Mouse (Mus musculus) layer of hippocampus, adult 9-10 months (tissue): ENCODE data around the gene Ankrd11.
"Not testable (repeated sequence)": the region's sequence is repeated elsewhere in the genome, so short reads cannot be mapped to it uniquely, and the experiment has no call there.

Experiments used
- DNase-seq: peaks from one replicate; pipeline ENCODE4 v3.0.0; 2022; ENCODE audit warnings: low spot score

Ankrd11 gene

GRCm38 (mm10) chr8:123039376-123040109 is 2.5 kb downstream of the Ankrd11 start:
- DNase-seq = no peak

- DNase-seq = no peak
These were observed 3.7 kb downstream of the Ankrd11 start for GRCm38 (mm10) chr8:123038351-123038750.

- no peak for DNase-seq
These were observed 4.6 kb downstream of the Ankrd11 start for GRCm38 (mm10) chr8:123037487-123037886.

- DNase-seq = no peak
These were observed 5.1 kb downstream of the Ankrd11 start for GRCm38 (mm10) chr8:123036956-123037355.

- DNase-seq = no peak
These were observed 7.9 kb downstream of the Ankrd11 start for GRCm38 (mm10) chr8:123034171-123034570.

GRCm38 (mm10) chr8:123033431-123033830 is 8.6 kb downstream of the Ankrd11 start:
- no peak for DNase-seq

GRCm38 (mm10) chr8:123032730-123033129 is 9.3 kb downstream of the Ankrd11 start:
- DNase-seq = no peak

- no peak for DNase-seq
These were observed 10.6 kb downstream of the Ankrd11 start for GRCm38 (mm10) chr8:123031321-123031978.

GRCm38 (mm10) chr8:123030091-123030490 is 12.0 kb downstream of the Ankrd11 start:
- DNase-seq = not testable (repeated sequence)

GRCm38 (mm10) chr8:123027786-123028185 is 14.3 kb downstream of the Ankrd11 start:
- no peak for DNase-seq

GRCm38 (mm10) chr8:123025951-123026351 is 16.1 kb downstream of the Ankrd11 start:
- DNase-seq = no peak

GRCm38 (mm10) chr8:123024226-123024625 is 17.9 kb downstream of the Ankrd11 start:
- DNase-seq = no peak

GRCm38 (mm10) chr8:123022727-123023126 is 19.4 kb downstream of the Ankrd11 start:
- DNase-seq = no peak

- DNase-seq = no peak
These were observed 20.8 kb downstream of the Ankrd11 start for GRCm38 (mm10) chr8:123021259-123021658.

- DNase-seq = no peak
These were observed 21.2 kb downstream of the Ankrd11 start for GRCm38 (mm10) chr8:123020859-123021258.

- DNase-seq = no peak
These were observed 22.0 kb downstream of the Ankrd11 start for GRCm38 (mm10) chr8:123020084-123020483.

GRCm38 (mm10) chr8:123018484-123019164 is 23.5 kb downstream of the Ankrd11 start:
- DNase-seq = no peak

- DNase-seq = no peak
These were observed 24.9 kb downstream of the Ankrd11 start for GRCm38 (mm10) chr8:123017143-123017542.

GRCm38 (mm10) chr8:123015074-123015473 is 27.0 kb downstream of the Ankrd11 start:
- no peak for DNase-seq

GRCm38 (mm10) chr8:123014429-123014828 is 27.6 kb downstream of the Ankrd11 start:
- no peak for DNase-seq

GRCm38 (mm10) chr8:123011321-123011720 is 30.8 kb downstream of the Ankrd11 start:
- DNase-seq = no peak

GRCm38 (mm10) chr8:123005805-123006204 is 36.3 kb downstream of the Ankrd11 start:
- no peak for DNase-seq

GRCm38 (mm10) chr8:123005328-123005727 is 36.7 kb downstream of the Ankrd11 start:
- DNase-seq = no peak
